In the genomic region with DNA sequence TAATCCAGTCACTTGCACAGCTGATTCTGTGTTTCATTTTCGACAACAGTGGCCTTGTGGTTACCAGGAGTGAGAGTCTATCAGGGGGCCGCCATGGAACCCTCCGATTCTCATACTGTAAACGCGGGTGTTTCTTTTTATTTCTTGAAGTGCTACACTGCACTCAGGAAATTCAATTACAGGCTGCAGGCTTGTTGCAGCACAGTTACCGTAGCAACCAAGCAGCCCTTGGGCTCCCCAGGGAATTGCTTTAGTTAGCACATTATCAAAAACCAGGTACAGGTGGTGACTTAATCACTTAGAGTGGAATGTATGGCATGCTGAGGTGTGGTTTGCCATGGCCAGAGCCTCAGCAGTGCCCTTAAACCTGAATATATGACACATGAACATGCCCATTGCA, we compare ENCODE assay signal across 14 mouse cellular contexts. TPM values are rescaled to one million over a fixed set of nuclear protein-coding genes. Genes with fewer than 3 reads are reported as not detected.
DNase-seq lines count a peak whose midpoint lies in the region; ATAC-seq and TF ChIP-seq lines count a peak whose summit lies in the region.
"Had no signal": no experiment of that assay in that cellular context is flagged by ENCODE, and none has a peak within 500 bp of the region (broad histone marks: within the 10 kb centered on the region; RNA-seq: fewer than 3 reads in every experiment).

No protein-coding gene starts in this region.

- WGBS in forebrain, embryonic 15.5 days: 70% methylated on average over 6 of the region's 6 CpGs
- 75% methylated on average over 6 of the region's 6 CpGs for WGBS in forebrain, embryonic 13.5 days
- WGBS in stomach, embryonic 14.5 days: 84% methylated on average over 6 of the region's 6 CpGs
- WGBS in stomach, postnatal 0 days: 76% methylated on average over 6 of the region's 6 CpGs
- 82% methylated on average over 6 of the region's 6 CpGs for WGBS in heart, embryonic 12.5 days

- H3K27me3 ChIP-seq in forebrain, embryonic 15.5 days: no peaks in the 10 kb centered on the region
- no peaks in the 10 kb centered on the region for H3K27me3 ChIP-seq in forebrain, embryonic 13.5 days
- H3K27me3 ChIP-seq in stomach, embryonic 14.5 days (ENCODE audit: control insufficient read depth, insufficient read depth, low read length): no peaks in the 10 kb centered on the region
- no peaks in the 10 kb centered on the region for H3K27me3 ChIP-seq in stomach, postnatal 0 days (ENCODE audit: control insufficient read depth, insufficient read depth, low read length)
- H3K27me3 ChIP-seq in heart, embryonic 12.5 days (replicated peaks): no peaks in the 10 kb centered on the region

- no peak overlapping the region for H3K4me3 ChIP-seq in forebrain, embryonic 15.5 days
- no peak overlapping the region for H3K4me3 ChIP-seq in forebrain, embryonic 13.5 days
- no peak overlapping the region for H3K4me3 ChIP-seq in stomach, embryonic 14.5 days (ENCODE audit: low read depth, low read length)
- no peak overlapping the region for H3K4me3 ChIP-seq in stomach, postnatal 0 days (ENCODE audit: low read depth, low read length)
- H3K4me3 ChIP-seq in gastrocnemius, adult 2 months: no peak overlapping the region
- H3K4me3 ChIP-seq in heart, embryonic 12.5 days: no peak overlapping the region
- H3K4me3 ChIP-seq: myocyte had no signal

- ATAC-seq in forebrain, embryonic 15.5 days (replicated peaks): 0 out of 2 replicates have a peak, but pooled peaks have one; percentile 13
- no peak for ATAC-seq in forebrain, embryonic 13.5 days
- ATAC-seq in stomach, embryonic 14.5 days (ENCODE audit: insufficient number of reproducible peaks, insufficient read depth, low FRiP score, low read depth): peak; percentile 23; the same call in 1 of the 2 replicates
- no peak for ATAC-seq in stomach, postnatal 0 days (ENCODE audit: low FRiP score, low TSS enrichment)
- ATAC-seq in heart, embryonic 12.5 days (ENCODE audit: insufficient number of reproducible peaks, low FRiP score): no peak
- ATAC-seq: liver, postnatal 0 days had no signal

- intact Hi-C loops in gastrocnemius, adult 2 months (cut with DNase I): no loop called here

- H3K9me3 ChIP-seq in forebrain, embryonic 15.5 days: no peaks in the 10 kb centered on the region
- H3K9me3 ChIP-seq in forebrain, embryonic 13.5 days (replicated peaks): no peaks in the 10 kb centered on the region
- no peaks in the 10 kb centered on the region for H3K9me3 ChIP-seq in stomach, embryonic 14.5 days (ENCODE audit: control insufficient read depth, low read depth, low read length)
- no peaks in the 10 kb centered on the region for H3K9me3 ChIP-seq in stomach, postnatal 0 days (ENCODE audit: control insufficient read depth, low read length)
- H3K9me3 ChIP-seq in heart, embryonic 12.5 days (replicated peaks): no peaks in the 10 kb centered on the region

- H3K36me3 ChIP-seq in forebrain, embryonic 15.5 days: no peaks in the 10 kb centered on the region
- no peaks in the 10 kb centered on the region for H3K36me3 ChIP-seq in forebrain, embryonic 13.5 days (ENCODE audit: poor library complexity, severe bottlenecking)
- H3K36me3 ChIP-seq in stomach, embryonic 14.5 days (ENCODE audit: control insufficient read depth, insufficient read depth, low read length): no peaks in the 10 kb centered on the region
- no peaks in the 10 kb centered on the region for H3K36me3 ChIP-seq in stomach, postnatal 0 days (ENCODE audit: control insufficient read depth, insufficient read depth, low read length)
- no peaks in the 10 kb centered on the region for H3K36me3 ChIP-seq in heart, embryonic 12.5 days

- H3K9ac ChIP-seq in forebrain, embryonic 15.5 days (replicated peaks): no peak overlapping the region
- no peak overlapping the region for H3K9ac ChIP-seq in forebrain, embryonic 13.5 days
- no peak overlapping the region for H3K9ac ChIP-seq in stomach, embryonic 14.5 days (replicated peaks; ENCODE audit: low read depth, low read length)
- H3K9ac ChIP-seq in stomach, postnatal 0 days (ENCODE audit: low read length): no peak overlapping the region
- H3K9ac ChIP-seq in heart, embryonic 12.5 days: no peak overlapping the region
- H3K9ac ChIP-seq: liver, postnatal 0 days had no signal

- H3K4me1 ChIP-seq in forebrain, embryonic 15.5 days: no peaks in the 10 kb centered on the region
- no peaks in the 10 kb centered on the region for H3K4me1 ChIP-seq in forebrain, embryonic 13.5 days
- no peaks in the 10 kb centered on the region for H3K4me1 ChIP-seq in stomach, embryonic 14.5 days (ENCODE audit: control insufficient read depth, insufficient read depth, low read length)
- H3K4me1 ChIP-seq in stomach, postnatal 0 days (replicated peaks; ENCODE audit: control insufficient read depth, insufficient read depth): no peaks in the 10 kb centered on the region
- no peaks in the 10 kb centered on the region for H3K4me1 ChIP-seq in heart, embryonic 12.5 days (replicated peaks)

- TF ChIP-seq CTCF in stomach, postnatal 0 days (IDR thresholded peaks at IDR 0.05; ENCODE audit: low read depth): no peak
- TF ChIP-seq CTCF in gastrocnemius, adult 2 months (IDR thresholded peaks at IDR 0.05): no peak

- no peak for TF ChIP-seq EP300 in stomach, postnatal 0 days (optimal IDR thresholded peaks at IDR 0.05)

- no peak for DNase-seq in stomach, postnatal 0 days (ENCODE audit: low spot score)
- DNase-seq in kidney, postnatal 14 days: peak; percentile 37
- DNase-seq in gastrocnemius, adult 2 months: no peak
- no peak for DNase-seq in adipocyte (ENCODE audit: low spot score)
- DNase-seq: cerebellum, postnatal 36 days; heart, postnatal 4 days; layer of hippocampus, postnatal 36 days; liver, postnatal 0 days; retina, postnatal 1 day had no signal

- no peak overlapping the region for H3K4me2 ChIP-seq in forebrain, embryonic 15.5 days (replicated peaks)
- H3K4me2 ChIP-seq in forebrain, embryonic 13.5 days: no peak overlapping the region
- no peak overlapping the region for H3K4me2 ChIP-seq in stomach, embryonic 14.5 days (replicated peaks; ENCODE audit: low read depth, low read length)
- no peak overlapping the region for H3K4me2 ChIP-seq in stomach, postnatal 0 days (replicated peaks; ENCODE audit: low read depth)
- H3K4me2 ChIP-seq in heart, embryonic 12.5 days: no peak overlapping the region

- no peak overlapping the region for H3K27ac ChIP-seq in forebrain, embryonic 15.5 days (replicated peaks)
- H3K27ac ChIP-seq in forebrain, embryonic 13.5 days: no peak overlapping the region
- H3K27ac ChIP-seq in stomach, embryonic 14.5 days (ENCODE audit: low read length): no peak overlapping the region
- no peak overlapping the region for H3K27ac ChIP-seq in stomach, postnatal 0 days (replicated peaks)
- H3K27ac ChIP-seq in gastrocnemius, adult 2 months: no peak overlapping the region
- no peak overlapping the region for H3K27ac ChIP-seq in heart, embryonic 12.5 days (ENCODE audit: poor library complexity, severe bottlenecking)

RNA-seq across cellular contexts. Expression of gene Ankrd26, which starts 12.3 kb away (rescaled TPM):
- 20.3 and 25.2 TPM in 2 replicates for polyA plus RNA-seq in forebrain, embryonic 15.5 days (2015; fragmentation: Nextera tagmentation; extraction: Ambion mirVana)
- polyA plus RNA-seq in forebrain, embryonic 13.5 days (2015; fragmentation: Nextera tagmentation; extraction: Ambion mirVana): 25.0 and 25.8 TPM in 2 replicates
- 14.4 and 14.5 TPM in 2 replicates for polyA plus RNA-seq in stomach, embryonic 14.5 days (2014; fragmentation: Nextera tagmentation; extraction: Ambion mirVana)
- polyA plus RNA-seq in stomach, postnatal 0 days (2015; fragmentation: Nextera tagmentation; extraction: Ambion mirVana): 3.9 and 4.4 TPM in 2 replicates
- 1 to 10 TPM; 2.0 to 3.6 TPM for total RNA-seq in gastrocnemius, adult 2 months (2021)
- polyA plus RNA-seq in heart, embryonic 12.5 days (2016; fragmentation: Nextera tagmentation; extraction: Ambion mirVana): 8.3 and 9.1 TPM in 2 replicates

Comparison
In these comparisons a context has a peak if more than half of its experiments do, and no peak if none do; other contexts are left out.
1. ATAC-seq: peak in forebrain, embryonic 15.5 days (single experiment) and stomach, embryonic 14.5 days (single experiment); none in forebrain, embryonic 13.5 days (single experiment), stomach, postnatal 0 days (single experiment) and heart, embryonic 12.5 days (single experiment).